Mouse (Mus musculus) liver, embryonic 12.5 days (tissue): ENCODE results near the gene Laptm4a. TPM values are rescaled to one million over a fixed set of nuclear protein-coding genes. Genes with fewer than 3 reads are reported as not detected.

Source experiments
- ATAC-seq: fragments of 200-750 bp; cut with Nextera tagmentation; 2 replicates; pipeline ENCODE4 v1.8.0; 2017; ENCODE audit warnings: moderate number of reproducible peaks, mild to moderate bottlenecking, moderate library complexity
- H3K27ac ChIP-seq: fragments of 300-500 bp; sonication (generic); 2 replicates; pipeline ENCODE4 v1.5.1; 2016; ENCODE audit warnings: mild to moderate bottlenecking
- H3K27me3 ChIP-seq: fragments of 300-500 bp; sonication (generic); replicated peaks from 2 replicates; pipeline ENCODE4 v1.6.1; 2016; ENCODE audit warnings: mild to moderate bottlenecking, moderate library complexity
- H3K36me3 ChIP-seq: fragments of 300-500 bp; sonication (generic); 2 replicates; pipeline ENCODE4 v1.6.1; 2016; ENCODE audit warnings: mild to moderate bottlenecking, moderate library complexity
- H3K4me1 ChIP-seq: fragments of 300-500 bp; sonication (generic); 2 replicates; pipeline ENCODE4 v1.6.1; 2016
- H3K4me2 ChIP-seq: fragments of 300-500 bp; sonication (generic); 2 replicates; pipeline ENCODE4 v1.6.1; 2016; ENCODE audit warnings: mild to moderate bottlenecking, moderate library complexity
- H3K4me3 ChIP-seq: fragments of 300-500 bp; sonication (generic); 2 replicates; pipeline ENCODE4 v1.5.1; 2016; ENCODE audit warnings: mild to moderate bottlenecking, moderate library complexity
- H3K9ac ChIP-seq: fragments of 300-500 bp; sonication (generic); 2 replicates; pipeline ENCODE4 v1.6.1; 2016; ENCODE audit warnings: mild to moderate bottlenecking, moderate library complexity
- H3K9me3 ChIP-seq: fragments of 300-500 bp; sonication (generic); replicated peaks from 2 replicates; pipeline ENCODE4 v1.6.1; 2016; ENCODE audit warnings: mild to moderate bottlenecking, moderate library complexity
- WGBS: fragments of 180-500 bp; shearing (Covaris S2); methylation state at CpG from one replicate; pipeline ENCODE4 v1.1.7; 2016; ENCODE audit not compliant: insufficient replicate concordance; 5-methylcytosine and 5-hydroxymethylcytosine counted together
- polyA plus RNA-seq: library from polyadenylated mRNA; unstranded; fragments of >200 nt; fragmentation: Nextera tagmentation; extraction: Ambion mirVana; gene quantifications from 2 replicates; pipeline ENCODE4 v1.2.1, GENCODE M21; 2016

Gene Laptm4a
- polyA plus RNA-seq, 1 experiment from 2014 or later = 71.0 TPM

DNA sequence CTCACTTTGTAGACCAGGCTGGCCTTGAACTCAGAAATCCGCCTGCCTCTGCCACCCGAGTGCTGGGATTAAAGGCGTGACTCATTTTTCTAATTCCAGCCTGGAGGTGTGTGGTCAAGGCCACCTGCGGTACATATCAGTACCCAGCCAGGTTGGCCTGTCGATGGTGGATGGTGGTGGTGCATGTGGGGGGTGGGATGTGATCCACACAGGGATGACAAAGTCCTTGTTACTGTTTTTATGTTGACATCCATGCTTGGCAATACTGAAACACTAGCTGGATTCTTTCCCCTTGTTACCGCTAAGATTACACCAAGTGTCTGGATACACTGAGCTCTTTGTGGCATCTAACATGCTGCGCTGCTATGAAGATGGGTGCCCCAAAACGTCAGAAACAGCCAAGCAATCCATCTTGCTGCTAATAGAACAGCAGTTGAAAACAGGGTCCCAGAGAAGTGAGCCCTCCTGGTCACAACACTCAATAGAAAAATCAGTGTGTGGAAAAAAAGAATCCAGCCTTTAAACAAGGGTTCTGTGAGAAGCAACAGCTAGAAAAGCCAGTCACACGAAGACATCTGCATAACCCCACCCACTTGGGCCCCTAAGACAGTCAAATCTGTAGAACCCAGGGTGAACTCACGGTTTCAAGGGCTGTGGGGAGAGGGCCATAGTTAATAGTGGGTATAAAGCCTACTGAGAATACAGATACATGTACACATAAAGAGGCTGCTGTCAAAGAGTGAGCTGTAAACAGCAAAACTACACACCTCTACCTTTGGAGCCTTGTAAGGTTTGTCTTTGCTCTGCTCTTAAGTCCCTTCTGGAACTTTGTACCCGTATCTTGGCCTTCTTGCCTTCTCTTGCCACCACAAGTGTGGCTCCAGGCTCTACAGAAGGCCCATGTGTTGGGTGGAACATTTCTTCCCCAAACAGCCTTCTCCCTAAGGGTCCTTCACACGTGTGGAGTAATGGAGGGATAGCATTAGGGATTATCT, 18.8 kb downstream of the Laptm4a start:
- Histone ChIP-seq H3K36me3 (peaks cover 43% of the 10 kb centered on the region), H3K4me1 (0 out of 2 replicates have a peak, but pooled peaks cover 4% of the 10 kb centered on the region), H3K4me2 (no peak overlapping the region), H3K9ac (no peak overlapping the region), H3K27me3 (no peaks in the 10 kb centered on the region), H3K9me3 (no peaks in the 10 kb centered on the region), H3K4me3 (no peak overlapping the region), H3K27ac (no peak overlapping the region)
- 64% methylated on average over 12 of the region's 12 CpGs for WGBS
- ATAC-seq = no peak

DNA sequence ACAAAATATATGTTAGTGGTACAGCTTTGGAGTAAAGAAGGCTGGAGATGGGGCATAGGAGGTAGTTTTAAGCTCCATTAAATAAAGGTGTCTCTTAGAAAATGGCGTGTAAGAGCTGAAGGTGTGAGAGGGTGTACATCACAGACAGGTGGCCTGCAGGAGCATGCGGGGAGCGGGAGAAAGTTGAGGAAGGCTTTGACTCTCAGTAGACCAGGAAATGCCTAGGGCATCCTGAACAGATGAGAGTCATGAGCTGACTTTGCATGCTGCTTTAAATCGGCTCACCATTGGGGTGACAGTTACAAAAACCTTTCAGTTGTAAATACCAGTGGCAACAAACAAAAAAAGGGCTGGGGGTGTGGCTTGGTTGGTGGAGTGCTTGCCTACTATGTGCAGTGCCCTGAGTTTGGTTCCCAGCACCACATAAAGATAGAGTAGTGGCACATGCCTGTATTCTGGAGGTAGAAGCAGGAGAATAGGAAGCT, 19.7 kb downstream of the Laptm4a start:
- 50% methylated on average over 4 of the region's 4 CpGs for WGBS
- no peak overlapping the region for H3K27ac ChIP-seq
- no peak for ATAC-seq

DNA sequence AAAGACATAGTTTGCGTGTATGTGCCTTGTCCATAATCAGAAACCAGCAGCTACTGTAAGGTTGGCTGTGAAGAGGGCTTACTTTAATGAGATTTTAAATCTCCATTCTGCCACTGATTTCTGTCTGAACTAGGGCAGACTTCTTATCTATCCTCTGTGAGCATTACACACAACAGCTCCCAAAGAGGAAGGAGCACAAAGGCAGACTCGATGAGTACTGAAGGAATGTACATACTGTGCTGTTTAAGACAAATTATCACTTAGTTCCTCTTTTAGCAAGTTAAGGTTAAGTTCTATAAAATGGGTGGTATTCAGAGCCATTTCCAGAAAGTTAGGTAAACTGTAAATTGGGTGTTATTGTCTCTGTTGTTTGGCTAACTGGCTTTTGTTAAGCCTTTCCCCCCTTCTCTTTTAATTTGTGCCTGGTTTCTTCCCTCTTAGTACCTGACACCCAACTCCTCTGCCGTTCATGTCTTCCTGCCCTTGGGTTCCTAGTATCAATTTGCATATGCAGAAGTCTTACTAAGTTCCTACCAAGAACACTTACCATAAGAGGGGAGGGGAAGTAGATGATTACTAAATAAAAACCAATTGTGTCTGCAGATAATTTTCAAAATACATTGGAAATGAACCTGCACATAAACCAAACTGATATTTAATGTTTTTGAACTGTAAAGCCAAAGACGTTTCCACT, 20.4 kb downstream of the Laptm4a start:
- Histone ChIP-seq H3K27me3 (peaks cover 12% of the 10 kb centered on the region), H3K4me3 (no peak overlapping the region), H3K4me1 (0 out of 2 replicates have a peak, but pooled peaks cover 4% of the 10 kb centered on the region), H3K36me3 (peaks cover 28% of the 10 kb centered on the region), H3K4me2 (no peak overlapping the region), H3K27ac (no peak overlapping the region), H3K9ac (no peak overlapping the region), H3K9me3 (no peaks in the 10 kb centered on the region)
- 28% methylated on average over 4 of the region's 4 CpGs for WGBS
- no peak for ATAC-seq

More for the DNA sequence above, 19.7 kb downstream of the Laptm4a start:
- Histone ChIP-seq H3K9ac (no peak overlapping the region), H3K4me1 (0 out of 2 replicates have a peak, but pooled peaks cover 4% of the 10 kb centered on the region), H3K9me3 (no peaks in the 10 kb centered on the region), H3K27me3 (peaks cover 5% of the 10 kb centered on the region; the same call in 1 of the 2 replicates), H3K4me3 (no peak overlapping the region), H3K4me2 (no peak overlapping the region), H3K36me3 (peaks cover 35% of the 10 kb centered on the region)

DNA sequence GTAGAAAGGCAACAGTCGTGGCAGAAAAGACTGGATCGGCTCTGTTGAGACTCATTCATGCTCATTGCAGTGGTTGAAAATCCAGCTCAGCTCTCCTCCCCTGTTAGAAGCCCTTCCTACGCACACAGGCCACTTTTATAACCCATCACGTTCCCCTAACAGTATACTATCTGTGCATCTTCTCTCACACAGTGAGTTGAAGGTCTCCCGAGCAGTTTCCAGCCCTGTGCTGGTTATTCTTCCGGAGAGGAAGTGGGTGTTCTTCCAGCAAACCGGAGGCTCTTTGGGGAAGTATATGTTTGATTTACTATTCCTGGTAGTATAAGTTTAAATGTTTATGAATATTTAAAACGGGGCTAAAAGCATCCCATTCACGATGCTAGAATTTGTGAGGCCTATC, 25.7 kb downstream of the Laptm4a start:
- Histone ChIP-seq H3K9ac (no peak overlapping the region), H3K4me1 (peaks cover 14% of the 10 kb centered on the region), H3K27ac (no peak overlapping the region), H3K4me2 (peak overlapping the region; percentile 74), H3K9me3 (no peaks in the 10 kb centered on the region), H3K4me3 (no peak overlapping the region), H3K27me3 (peaks cover 47% of the 10 kb centered on the region), H3K36me3 (no peaks in the 10 kb centered on the region)
- 42% methylated on average over 9 of the region's 9 CpGs for WGBS
- ATAC-seq = no peak

DNA sequence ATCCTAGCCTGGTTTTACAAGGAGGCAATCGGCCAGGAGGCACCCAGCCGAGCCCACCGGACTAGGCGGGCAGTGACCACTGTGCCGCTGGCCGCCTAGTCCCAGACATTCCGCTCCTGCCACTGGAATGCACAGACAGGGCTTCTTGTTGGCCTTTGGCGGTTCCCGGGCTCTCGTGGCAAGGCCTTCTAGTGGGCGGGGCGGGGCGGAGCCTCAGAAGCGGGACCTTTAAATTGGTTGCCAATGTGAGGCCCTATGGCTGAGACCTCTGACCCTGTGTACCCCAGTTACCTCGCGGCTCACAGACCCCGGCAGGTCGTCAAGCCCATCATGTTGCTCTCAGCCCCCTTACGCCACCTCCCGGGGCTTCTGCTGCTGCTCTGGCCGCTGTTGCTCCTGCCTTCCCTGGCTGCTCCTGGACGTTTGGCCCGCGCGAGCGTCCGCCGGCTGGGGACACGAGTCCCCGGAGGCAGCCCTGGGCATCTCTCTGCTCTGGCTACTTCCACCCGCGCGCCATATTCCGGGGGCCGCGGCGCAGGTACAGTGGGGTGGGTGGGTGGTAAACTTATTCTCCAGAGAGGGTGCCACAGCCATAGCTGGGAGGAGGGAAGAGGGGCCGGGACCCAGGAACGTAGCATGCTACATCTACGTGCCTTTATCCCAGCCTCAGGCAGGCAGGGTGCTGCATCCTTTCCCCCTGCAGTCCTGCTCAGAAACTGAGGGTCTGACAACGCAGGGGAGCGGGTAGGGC, 26.4 kb downstream of the Laptm4a start, which contains the start of gene Matn3:
Gene Matn3, plus strand, starts transcription at position 216 of the 751 bp plus-strand sequence.
- H3K9ac ChIP-seq = peak within 1 kb of the TSS; percentile 35
- peak; percentile 42; the same call in 1 of the 2 replicates for ATAC-seq

DNA sequence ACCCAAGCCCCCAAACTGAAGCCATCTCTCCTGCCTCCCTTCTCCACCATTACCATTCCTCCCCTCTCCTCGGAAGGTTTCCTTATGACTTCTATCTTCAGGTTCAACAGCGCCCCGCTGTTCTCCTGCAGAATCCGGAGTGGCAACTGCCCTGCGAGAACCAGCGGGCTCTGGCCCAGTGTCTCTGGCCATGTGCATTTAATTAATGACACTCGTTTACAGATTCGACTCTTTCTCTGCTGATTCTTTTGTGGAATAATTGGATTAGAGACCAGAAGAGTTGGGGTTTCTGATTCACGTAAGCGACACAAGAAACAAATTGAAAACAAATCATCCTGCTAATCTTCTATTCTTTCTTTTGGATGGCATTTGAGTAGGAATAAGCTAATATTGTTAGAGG, 31.7 kb downstream of the Laptm4a start:
- peaks cover 2% of the 10 kb centered on the region; the same call in 1 of the 2 replicates for H3K4me1 ChIP-seq
- H3K9me3 ChIP-seq = no peaks in the 10 kb centered on the region
- WGBS = 75% methylated on average over 10 of the region's 10 CpGs

More for the DNA sequence above, 26.4 kb downstream of the Laptm4a start, which contains the start of gene Matn3:
- H3K36me3 ChIP-seq = no peaks in the 10 kb centered on the region
- H3K4me3 ChIP-seq = peak within 1 kb of the TSS; percentile 49
- WGBS = 2% methylated on average over 42 of the region's 42 CpGs
- H3K9me3 ChIP-seq = no peaks in the 10 kb centered on the region
- H3K4me1 ChIP-seq = peaks cover 14% of the 10 kb centered on the region
- peaks cover 47% of the 10 kb centered on the region for H3K27me3 ChIP-seq
- no peak within 1 kb of the TSS for H3K27ac ChIP-seq
- H3K4me2 ChIP-seq = peak within 1 kb of the TSS; percentile 74

DNA sequence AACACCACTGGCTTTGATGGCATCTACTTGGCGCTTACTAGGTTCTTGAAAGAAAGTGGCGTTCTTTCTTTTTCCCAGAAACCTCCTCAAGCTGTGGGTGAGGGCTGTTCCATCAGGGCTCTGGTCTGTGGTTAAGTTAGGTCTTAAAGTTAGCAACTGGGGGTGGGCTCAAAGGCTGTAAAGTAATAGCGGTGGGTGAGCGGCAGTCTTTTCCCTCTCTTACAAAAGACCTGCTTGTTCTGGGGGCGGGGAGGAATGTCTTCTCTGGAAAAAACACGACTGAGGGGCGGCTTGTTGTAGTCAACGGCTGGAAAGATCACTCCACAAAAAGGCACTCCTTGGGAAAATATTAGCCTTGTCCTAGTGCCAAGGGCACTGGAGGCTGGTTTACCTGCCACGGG, 32.7 kb downstream of the Laptm4a start:
- H3K4me3 ChIP-seq = no peak overlapping the region
- H3K9me3 ChIP-seq = no peaks in the 10 kb centered on the region
- no peaks in the 10 kb centered on the region for H3K4me1 ChIP-seq
- 67% methylated on average over 9 of the region's 9 CpGs for WGBS
- ATAC-seq = no peak
- no peak overlapping the region for H3K9ac ChIP-seq
- peaks cover 12% of the 10 kb centered on the region for H3K27me3 ChIP-seq
- H3K36me3 ChIP-seq = no peaks in the 10 kb centered on the region
- H3K27ac ChIP-seq = no peak overlapping the region
- no peak overlapping the region for H3K4me2 ChIP-seq

More for the DNA sequence above, 31.7 kb downstream of the Laptm4a start:
- Histone ChIP-seq H3K27ac (no peak overlapping the region), H3K4me3 (no peak overlapping the region), H3K27me3 (peaks cover 22% of the 10 kb centered on the region), H3K9ac (no peak overlapping the region), H3K36me3 (no peaks in the 10 kb centered on the region), H3K4me2 (no peak overlapping the region)
- ATAC-seq = no peak

DNA sequence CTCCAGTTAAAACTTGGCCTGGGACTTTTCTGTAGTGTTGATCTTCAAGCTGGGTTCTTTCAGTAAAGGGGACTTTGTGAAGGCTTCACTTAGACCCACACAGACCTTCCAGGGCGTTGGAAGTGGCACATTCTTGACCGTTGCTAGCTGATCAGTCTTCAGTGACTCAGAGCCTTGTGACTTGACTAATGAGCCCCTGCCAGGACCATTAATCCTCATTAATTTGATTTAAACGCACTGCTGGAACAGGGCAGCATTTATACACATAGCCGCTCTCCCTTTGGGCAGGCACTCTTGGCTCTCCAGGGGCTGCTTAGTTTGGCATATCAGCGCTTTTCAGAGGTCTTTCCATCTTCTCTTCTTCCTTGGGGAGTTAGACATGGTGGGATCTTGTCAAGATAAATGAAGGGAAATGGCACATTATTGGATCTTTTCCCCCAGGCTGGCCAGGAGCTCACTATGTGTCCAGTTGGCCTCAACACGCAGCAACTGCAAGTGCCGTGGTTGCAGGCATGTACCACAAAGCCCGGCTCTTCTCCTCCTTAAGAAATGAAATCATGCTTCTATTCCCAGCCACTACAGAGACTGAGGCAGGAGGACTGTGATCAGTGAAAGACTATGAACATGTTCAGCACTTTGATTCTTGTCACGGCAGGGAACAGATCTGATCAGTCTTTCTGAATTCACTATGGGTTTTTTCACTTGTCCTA, 40.3 kb downstream of the Laptm4a start:
- no peak for ATAC-seq

DNA sequence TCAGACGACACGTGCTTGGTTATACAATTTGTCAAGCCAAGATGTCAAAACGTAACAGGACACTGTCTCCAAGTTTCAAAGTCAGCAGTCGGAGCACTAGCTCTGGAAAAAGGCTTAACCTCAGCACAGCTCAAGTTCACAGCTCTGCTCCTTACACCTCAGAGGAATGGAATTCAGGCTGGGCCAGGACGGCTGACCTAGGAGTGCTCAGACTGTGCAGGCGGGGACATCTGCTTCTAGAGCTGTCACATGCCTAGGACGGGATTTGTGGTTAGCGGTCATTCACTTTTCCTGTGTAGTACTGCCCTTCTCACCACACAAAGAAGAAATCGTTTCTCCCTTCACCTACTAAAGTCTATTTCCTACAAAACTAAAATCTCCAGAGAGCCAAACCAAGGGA, 48.4 kb downstream of the Laptm4a start:
- 18% methylated on average over 9 of the region's 9 CpGs for whole genome bisulfite sequencing
- H3K36me3 ChIP-seq = no peaks in the 10 kb centered on the region
- H3K9me3 ChIP-seq = no peaks in the 10 kb centered on the region
- no peak overlapping the region for H3K4me2 ChIP-seq
- no peak overlapping the region for H3K4me3 ChIP-seq
- no peak for ATAC-seq
- no peak overlapping the region for H3K9ac ChIP-seq
- H3K27ac ChIP-seq = no peak overlapping the region
- H3K4me1 ChIP-seq = peaks cover 8% of the 10 kb centered on the region; the same call in 1 of the 2 replicates
- peaks cover 28% of the 10 kb centered on the region for H3K27me3 ChIP-seq

More for the DNA sequence above, 40.3 kb downstream of the Laptm4a start:
- no peaks in the 10 kb centered on the region for H3K4me1 ChIP-seq
- no peak overlapping the region for H3K27ac ChIP-seq
- no peaks in the 10 kb centered on the region for H3K36me3 ChIP-seq
- no peak overlapping the region for H3K4me3 ChIP-seq
- H3K9me3 ChIP-seq = no peaks in the 10 kb centered on the region
- no peak overlapping the region for H3K4me2 ChIP-seq
- WGBS = 69% methylated on average over 9 of the region's 9 CpGs
- H3K27me3 ChIP-seq = peaks cover 7% of the 10 kb centered on the region; the same call in 1 of the 2 replicates
- no peak overlapping the region for H3K9ac ChIP-seq

DNA sequence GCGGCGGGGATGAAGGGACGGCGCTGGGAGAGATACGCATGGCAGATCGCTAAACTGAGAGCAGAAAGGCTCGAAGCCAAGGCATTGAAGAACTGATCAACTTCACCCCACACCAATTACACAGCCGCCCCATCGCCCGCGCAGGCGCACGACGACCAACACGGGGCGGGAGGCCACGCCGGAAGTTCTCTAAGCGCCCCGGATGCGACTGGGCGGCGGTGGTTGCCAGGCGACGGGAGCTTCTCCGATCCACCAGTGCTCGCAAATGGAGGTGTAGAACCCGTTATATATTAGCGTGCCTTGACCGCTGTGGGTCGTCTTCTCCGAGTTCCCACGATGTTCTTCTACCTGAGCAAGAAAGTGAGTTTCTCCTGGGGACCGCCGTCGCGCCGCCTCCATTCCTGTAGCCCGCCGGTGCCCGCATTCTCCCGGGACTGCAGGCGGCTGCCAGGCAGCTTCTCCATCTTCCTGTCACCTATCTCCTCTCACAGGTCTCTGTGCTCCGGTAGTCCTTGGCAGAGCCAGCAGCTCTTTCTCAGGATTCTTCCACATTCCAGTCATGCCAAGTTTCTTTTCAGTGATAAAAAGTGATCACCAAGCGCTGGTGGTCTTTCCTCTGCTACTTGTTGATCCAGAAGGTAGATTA, 52.5 kb downstream of the Laptm4a start, which contains the start of gene Wdr35:
Gene Wdr35, plus strand, starts transcription at position 73 of the 646 bp plus-strand sequence.
- H3K4me2 ChIP-seq = peak within 1 kb of the TSS; percentile 78
- H3K27ac ChIP-seq = no peak within 1 kb of the TSS
- peak; percentile 82 for ATAC-seq
- no peaks in the 10 kb centered on the region for H3K9me3 ChIP-seq
- under 1% methylated on average over 45 of the region's 45 CpGs for WGBS
- H3K36me3 ChIP-seq = no peaks in the 10 kb centered on the region
- peak within 1 kb of the TSS; percentile 55 for H3K4me3 ChIP-seq
- H3K4me1 ChIP-seq = peaks cover 8% of the 10 kb centered on the region; the same call in 1 of the 2 replicates
- H3K9ac ChIP-seq = peak within 1 kb of the TSS; percentile 10; the same call in 1 of the 2 replicates
- peaks cover 28% of the 10 kb centered on the region for H3K27me3 ChIP-seq
